Mouse (Mus musculus) myocyte (in vitro differentiated cells): Measurements from ENCODE around the gene Gnb5.

Experiments
- CEBPB ChIP-seq: IDR thresholded peaks from 2 replicates; pipeline ENCODE4 v1.6.1; 2011; ENCODE audit warnings: mild to moderate bottlenecking, moderate library complexity; ENCODE audit not compliant: poor library complexity, insufficient read depth, severe bottlenecking
- E2F4 ChIP-seq: IDR thresholded peaks from one replicate; pipeline ENCODE4 v1.6.1; 2011; ENCODE audit warnings: mild to moderate bottlenecking, control low read depth, moderate library complexity; ENCODE audit not compliant: insufficient read depth
- MAX ChIP-seq: IDR thresholded peaks from one replicate; pipeline ENCODE4 v1.6.1; 2011; ENCODE audit warnings: low read depth, mild to moderate bottlenecking, control low read depth
- MYOD1 ChIP-seq, 3 experiments: IDR thresholded peaks; one replicate each; pipeline ENCODE4 v1.6.1; 2011; ENCODE audit warnings: control low read depth in 2 of 3, low read depth in 2 of 3, mild to moderate bottlenecking in 2 of 3, moderate library complexity in 1 of 3; ENCODE audit not compliant: insufficient read length in 2 of 3, control insufficient read depth in 1 of 3
- POLR2A ChIP-seq: IDR thresholded peaks from one replicate; pipeline ENCODE4 v1.6.1; 2011; ENCODE audit warnings: low read depth, mild to moderate bottlenecking, control low read depth, moderate library complexity; ENCODE audit not compliant: insufficient read length
- TCF12 ChIP-seq: IDR thresholded peaks from one replicate; pipeline ENCODE4 v1.6.1; 2011; ENCODE audit warnings: mild to moderate bottlenecking, control low read depth; ENCODE audit not compliant: poor library complexity, insufficient read depth, severe bottlenecking
- TCF3 ChIP-seq: IDR thresholded peaks from one replicate; pipeline ENCODE4 v1.6.1; 2011; ENCODE audit warnings: low read depth, control low read depth; ENCODE audit not compliant: insufficient read length
- USF1 ChIP-seq: IDR thresholded peaks from one replicate; pipeline ENCODE4 v1.6.1; 2011; ENCODE audit warnings: low read depth, mild to moderate bottlenecking, control low read depth, moderate library complexity

DNA sequence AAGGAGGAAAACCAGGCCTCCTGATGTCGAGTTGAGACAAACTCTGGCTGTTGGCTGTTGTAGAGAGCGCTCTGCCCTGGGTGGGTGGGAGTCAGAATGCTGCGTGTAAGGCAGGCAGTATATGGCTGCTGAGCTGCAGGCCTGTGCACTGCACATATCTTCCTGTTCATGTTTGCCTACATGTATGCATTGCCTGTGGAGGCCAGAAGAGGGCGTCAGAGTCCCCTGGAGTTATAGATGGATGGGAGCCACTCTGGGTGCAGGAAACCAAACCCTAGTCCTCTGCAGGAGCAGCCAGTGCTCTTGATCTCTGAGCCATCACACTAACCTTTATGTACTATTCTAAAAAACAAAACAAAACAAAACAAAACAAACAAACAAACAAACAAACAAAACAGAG, 28.4 kb downstream of the Gnb5 start:
- TF ChIP-seq USF1 (no peak), CEBPB (no peak), POLR2A (no peak), TCF3 (no peak), E2F4 (no peak), TCF12 (no peak), MYOD1 (IDR thresholded peaks at IDR 0.05; ENCODE audit: control insufficient read depth in 1 of 3, insufficient read length in 2 of 3, low read depth in 2 of 3) (no peak), MAX (no peak)
